Mouse (Mus musculus) cortical plate, adult 2 months (tissue): ENCODE measurements around the gene Hist1h2bh.

Experiments used
- CTCF ChIP-seq: fragments of 200-500 bp; IDR thresholded peaks from 2 replicates; pipeline ENCODE4 v1.5.1; 2011; ENCODE audit warnings: mild to moderate bottlenecking, control low read depth, low read length; ENCODE audit not compliant: insufficient read depth; ENCODE audit errors: extremely low read depth
- POLR2A ChIP-seq: fragments of 200-500 bp; IDR thresholded peaks from 2 replicates; pipeline ENCODE4 v1.6.1; 2011; ENCODE audit warnings: mild to moderate bottlenecking, low read length, control low read depth; ENCODE audit not compliant: insufficient read depth; ENCODE audit errors: extremely low read depth

- TF ChIP-seq CTCF (no peak), POLR2A (no peak)
Measured at GRCm38 (mm10) chr13:23499943-23500342, 43.2 kb downstream of the Hist1h2bh start.
